Mouse (Mus musculus) heart, embryonic 11.5 days (tissue): ENCODE data around the gene Sart1. TPM values are rescaled to one million over a fixed set of nuclear protein-coding genes. Genes with fewer than 3 reads are reported as not detected.
"Not testable (repeated sequence)": the region's sequence is repeated elsewhere in the genome, so short reads cannot be mapped to it uniquely, and the experiment has no call there.

Experiments used
- ATAC-seq: fragments of 200-750 bp; cut with Nextera tagmentation; replicated peaks from 2 replicates; pipeline ENCODE4 v1.8.0; 2017; ENCODE audit warnings: moderate library complexity; ENCODE audit not compliant: insufficient number of reproducible peaks, low FRiP score, low TSS enrichment
- H3K27ac ChIP-seq: fragments of 300-500 bp; sonication (generic); 2 replicates; pipeline ENCODE4 v1.5.1; 2014; ENCODE audit warnings: mild to moderate bottlenecking, low read depth, low read length
- H3K27me3 ChIP-seq: fragments of 300-500 bp; sonication (generic); 2 replicates; pipeline ENCODE4 v1.6.1; 2014; ENCODE audit warnings: mild to moderate bottlenecking, low read length, mixed read lengths; ENCODE audit not compliant: control insufficient read depth, insufficient read depth
- H3K36me3 ChIP-seq: fragments of 300-500 bp; sonication (generic); 2 replicates; pipeline ENCODE4 v1.6.1; 2014; ENCODE audit warnings: mild to moderate bottlenecking, low read length, moderate library complexity, mixed read lengths; ENCODE audit not compliant: control insufficient read depth, insufficient read depth
- H3K4me1 ChIP-seq: fragments of 300-500 bp; sonication (generic); 2 replicates; pipeline ENCODE4 v1.6.1; 2014; ENCODE audit warnings: low read length; ENCODE audit not compliant: control insufficient read depth, insufficient read depth
- H3K4me2 ChIP-seq: fragments of 300-500 bp; sonication (generic); 2 replicates; pipeline ENCODE4 v1.6.1; 2014; ENCODE audit warnings: mild to moderate bottlenecking, moderate library complexity
- H3K4me3 ChIP-seq: fragments of 300-500 bp; sonication (generic); 2 replicates; pipeline ENCODE4 v1.5.1; 2014; ENCODE audit warnings: low read depth, low read length
- H3K9ac ChIP-seq: fragments of 300-500 bp; sonication (generic); 2 replicates; pipeline ENCODE4 v1.6.1; 2014; ENCODE audit warnings: mild to moderate bottlenecking, low read depth, low read length, moderate library complexity
- H3K9me3 ChIP-seq: fragments of 300-500 bp; sonication (generic); replicated peaks from 2 replicates; pipeline ENCODE4 v1.6.1; 2016; ENCODE audit warnings: low read length; ENCODE audit not compliant: control insufficient read depth
- WGBS: fragments of 180-500 bp; shearing (Covaris S2); extraction: QIAGEN DNeasy Blood & Tissue Kit; methylation state at CpG from one replicate; pipeline ENCODE4 v1.1.7; 2014; ENCODE audit not compliant: insufficient replicate concordance; 5-methylcytosine and 5-hydroxymethylcytosine counted together
- polyA plus RNA-seq: library from polyadenylated mRNA; unstranded; fragments of >200 nt; fragmentation: Nextera tagmentation; extraction: Ambion mirVana; gene quantifications from 2 replicates; pipeline ENCODE4 v1.2.1, GENCODE M21; 2014

Sart1 gene
- polyA plus RNA-seq, 1 experiment from 2014 or later = 44.5 TPM

DNA sequence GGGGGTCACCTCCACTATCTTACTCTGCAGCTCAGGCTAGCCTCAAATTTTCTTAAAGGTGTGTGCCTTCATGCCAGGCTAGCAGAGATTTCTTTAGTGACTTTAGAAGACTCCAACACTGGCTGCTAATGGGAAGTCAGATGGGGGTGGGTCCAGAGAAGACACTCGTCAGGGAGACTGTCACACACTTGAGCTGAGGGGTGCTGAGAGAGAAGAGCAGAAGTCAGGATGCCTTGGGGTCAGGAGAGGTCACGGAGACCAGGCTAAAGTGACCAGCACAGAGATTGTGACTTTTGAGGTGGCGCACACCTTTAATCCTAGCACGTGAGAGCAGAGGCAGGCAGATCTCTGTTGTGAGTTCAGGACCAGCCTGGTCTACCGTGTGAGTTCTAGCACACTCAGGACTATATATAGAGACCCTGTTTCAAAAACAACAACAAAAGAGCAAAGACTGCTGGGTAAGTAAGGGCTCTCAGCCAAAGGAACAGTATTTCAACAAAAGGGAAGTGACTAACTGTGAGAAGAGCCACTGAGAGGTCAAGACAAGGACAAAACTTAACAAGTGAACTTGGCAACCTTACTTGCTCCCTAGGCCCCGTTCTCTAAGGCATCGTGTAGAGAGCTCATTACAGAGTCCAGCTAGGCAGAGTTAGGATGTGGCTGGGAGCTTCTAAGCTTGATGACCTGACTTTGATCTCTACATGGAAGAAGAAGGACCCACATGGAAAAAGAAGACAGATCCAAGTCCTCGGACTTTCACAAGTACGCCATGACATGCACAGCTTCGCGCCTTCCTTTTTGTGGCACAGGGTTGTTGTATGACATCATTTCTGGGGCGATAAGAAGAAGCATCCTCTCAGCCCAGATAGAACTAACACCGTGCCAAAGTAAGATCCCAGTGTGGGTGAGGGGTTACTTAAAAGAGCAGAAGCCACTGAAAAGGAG lies 19.8 kb upstream of the Sart1 start:
- H3K4me2 ChIP-seq = peak overlapping the region; percentile 77
- no peak for ATAC-seq
- H3K9me3 ChIP-seq = no peaks in the 10 kb centered on the region
- no peak overlapping the region for H3K4me3 ChIP-seq
- H3K27me3 ChIP-seq = no peaks in the 10 kb centered on the region
- 82% methylated on average over 13 of the region's 13 CpGs for WGBS
- H3K9ac ChIP-seq = no peak overlapping the region
- peaks cover 7% of the 10 kb centered on the region; the same call in 1 of the 2 replicates for H3K4me1 ChIP-seq
- peak overlapping the region; percentile 7; the same call in 1 of the 2 replicates for H3K27ac ChIP-seq
- H3K36me3 ChIP-seq = no peaks in the 10 kb centered on the region

GRCm38 (mm10) chr19:5407133-5407532 lies 18.6 kb upstream of the Sart1 start:
- H3K4me1 ChIP-seq = peaks cover 7% of the 10 kb centered on the region; the same call in 1 of the 2 replicates
- H3K36me3 ChIP-seq = no peaks in the 10 kb centered on the region
- H3K4me3 ChIP-seq = peak overlapping the region; percentile 68
- ATAC-seq = peak; percentile 62
- H3K27ac ChIP-seq = peak overlapping the region; percentile 96
- no peaks in the 10 kb centered on the region for H3K27me3 ChIP-seq
- no peaks in the 10 kb centered on the region for H3K9me3 ChIP-seq
- WGBS = 19% methylated on average over 7 of the region's 7 CpGs
- H3K9ac ChIP-seq = peak overlapping the region; percentile 90
- H3K4me2 ChIP-seq = peak overlapping the region; percentile 77

DNA sequence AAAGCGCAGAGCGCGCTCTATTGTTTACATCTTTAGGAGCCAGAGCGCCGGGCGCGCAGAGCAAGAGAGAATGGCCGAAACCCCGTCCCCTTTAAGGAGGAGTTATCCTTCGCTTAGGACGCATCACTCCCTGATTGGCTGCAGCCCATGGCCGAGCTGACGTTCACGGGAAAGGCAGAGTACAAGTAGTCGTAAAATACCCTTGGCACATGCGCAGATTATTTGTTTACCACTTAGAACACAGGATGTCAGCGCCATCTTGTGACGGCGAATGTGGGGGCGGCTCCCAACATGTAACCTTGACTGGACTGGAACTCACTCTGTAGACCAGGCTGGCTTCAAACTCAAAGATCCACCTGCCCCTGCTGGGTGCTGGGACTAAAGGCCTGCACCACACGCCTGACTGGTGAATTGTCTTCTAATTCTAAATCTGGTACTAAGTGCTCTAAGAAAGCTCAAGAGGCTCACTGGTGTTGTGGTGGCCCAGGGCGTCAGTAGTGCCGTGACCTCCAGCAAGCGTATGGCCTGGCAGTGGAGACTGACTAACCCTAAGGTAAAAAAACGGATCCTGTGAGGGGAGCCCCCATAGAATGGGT lies 18.1 kb upstream of the Sart1 start:
- WGBS = 7% methylated on average over 21 of the region's 25 CpGs
- Histone ChIP-seq H3K9ac (peak overlapping the region; percentile 90), H3K27ac (peak overlapping the region; percentile 96), H3K4me3 (peak overlapping the region; percentile 68), H3K4me2 (peak overlapping the region; percentile 77)
- not testable (repeated sequence) for H3K4me1 ChIP-seq, H3K9me3 ChIP-seq, H3K27me3 ChIP-seq, H3K36me3 ChIP-seq
- peak; percentile 68 for ATAC-seq

GRCm38 (mm10) chr19:5405924-5406323 lies 17.4 kb upstream of the Sart1 start:
- Histone ChIP-seq H3K27ac (peak overlapping the region; percentile 36; the same call in 1 of the 2 replicates), H3K4me1 (peaks cover 7% of the 10 kb centered on the region; the same call in 1 of the 2 replicates), H3K9ac (peak overlapping the region; percentile 59; the same call in 1 of the 2 replicates), H3K36me3 (no peaks in the 10 kb centered on the region), H3K4me2 (peak overlapping the region; percentile 59), H3K9me3 (no peaks in the 10 kb centered on the region), H3K27me3 (no peaks in the 10 kb centered on the region), H3K4me3 (peak overlapping the region; percentile 40)
- 30% methylated on average over 7 of the region's 7 CpGs for WGBS
- no peak for ATAC-seq

DNA sequence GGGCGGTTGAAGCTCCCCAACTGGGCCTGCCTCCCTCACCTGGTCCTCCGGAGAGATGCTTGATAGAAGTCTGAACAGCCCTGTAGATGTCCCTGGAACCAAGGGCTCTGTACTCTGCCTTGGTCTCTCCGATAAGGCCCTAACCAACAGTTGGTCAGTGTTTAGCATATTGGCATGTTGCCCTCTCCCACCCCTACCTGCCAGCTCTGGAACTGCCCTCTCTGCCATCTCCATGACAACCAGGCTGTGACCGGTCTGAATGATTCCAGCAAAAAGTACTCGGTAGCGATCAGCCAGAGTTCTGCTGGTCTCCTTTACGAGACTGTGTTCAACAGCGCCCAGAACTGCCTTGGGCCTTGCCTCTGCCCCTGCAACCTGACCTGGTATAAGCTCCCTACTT lies 13.8 kb upstream of the Sart1 start, which contains the start of gene Tsga10ip:
Gene Tsga10ip, minus strand, starts transcription at position 234 of the 400 bp plus-strand sequence.
- WGBS = 80% methylated on average over 8 of the region's 8 CpGs
- Histone ChIP-seq H3K4me2 (no peak within 1 kb of the TSS), H3K36me3 (no peaks in the 10 kb centered on the region), H3K27ac (no peak within 1 kb of the TSS), H3K4me1 (no peaks in the 10 kb centered on the region), H3K4me3 (no peak within 1 kb of the TSS), H3K9me3 (no peaks in the 10 kb centered on the region), H3K9ac (no peak within 1 kb of the TSS), H3K27me3 (no peaks in the 10 kb centered on the region)
- ATAC-seq = no peak

- 58% methylated on average over 4 of the region's 4 CpGs for WGBS
- not testable (repeated sequence) for H3K36me3 ChIP-seq, H3K27me3 ChIP-seq, H3K4me1 ChIP-seq, H3K9me3 ChIP-seq, H3K4me2 ChIP-seq, H3K4me3 ChIP-seq, H3K9ac ChIP-seq, ATAC-seq
- 0 out of 2 replicates have a peak overlapping the region, but pooled peaks have one; percentile 3 for H3K27ac ChIP-seq
These were observed 12.6 kb upstream of the Sart1 start for GRCm38 (mm10) chr19:5401073-5401472.

GRCm38 (mm10) chr19:5395371-5395770 lies 6.9 kb upstream of the Sart1 start:
- no peak overlapping the region for H3K9ac ChIP-seq
- H3K4me1 ChIP-seq = peaks cover 1% of the 10 kb centered on the region
- H3K4me3 ChIP-seq = no peak overlapping the region
- ATAC-seq = no peak
- H3K9me3 ChIP-seq = no peaks in the 10 kb centered on the region
- no peak overlapping the region for H3K4me2 ChIP-seq
- H3K36me3 ChIP-seq = no peaks in the 10 kb centered on the region
- 67% methylated on average over 4 of the region's 4 CpGs for WGBS
- H3K27me3 ChIP-seq = no peaks in the 10 kb centered on the region
- H3K27ac ChIP-seq = no peak overlapping the region

GRCm38 (mm10) chr19:5394168-5394567 lies 5.7 kb upstream of the Sart1 start:
- Histone ChIP-seq H3K4me2 (no peak overlapping the region), H3K27me3 (no peaks in the 10 kb centered on the region), H3K4me1 (peaks cover 10% of the 10 kb centered on the region), H3K36me3 (no peaks in the 10 kb centered on the region), H3K4me3 (no peak overlapping the region), H3K9ac (no peak overlapping the region), H3K27ac (no peak overlapping the region), H3K9me3 (no peaks in the 10 kb centered on the region)
- no peak for ATAC-seq
- WGBS = 47% methylated on average over 10 of the region's 10 CpGs
